Mouse (Mus musculus) spleen, postnatal 10 days (tissue): ENCODE measurements around the gene Trip4.
A peak's percentile ranks its signal among the peaks of the same experiment; 100 is the strongest.

ENCODE experiments used
- DNase-seq, 2 experiments: peaks; one replicate each; pipeline ENCODE4 v3.0.0; 2021 to 2022; ENCODE audit warnings: low spot score in 2 of 2

Trip4 gene

GRCm38 (mm10) chr9:65834628-65835354, 73.8 kb downstream of the Trip4 start:
- DNase-seq = no peak

DNA sequence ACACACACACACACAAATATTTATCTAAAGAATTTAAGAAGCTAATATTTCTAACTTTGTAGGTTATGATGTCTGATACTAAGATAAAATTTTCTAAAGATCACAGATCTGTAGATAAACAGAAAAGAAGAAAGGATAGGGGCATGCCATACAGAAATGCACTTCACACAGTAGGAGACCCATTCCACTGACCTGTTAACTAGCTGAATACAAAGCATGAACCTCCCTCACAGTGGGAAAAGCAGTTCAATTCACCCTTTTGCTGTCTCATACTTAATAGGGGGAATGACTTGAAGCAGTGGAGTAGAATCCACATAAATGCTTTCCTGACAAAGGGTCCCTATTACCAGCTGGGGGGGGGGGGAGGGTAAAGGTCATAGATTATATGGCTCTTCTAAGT, 75.0 kb downstream of the Trip4 start:
- DNase-seq = no peak

DNA sequence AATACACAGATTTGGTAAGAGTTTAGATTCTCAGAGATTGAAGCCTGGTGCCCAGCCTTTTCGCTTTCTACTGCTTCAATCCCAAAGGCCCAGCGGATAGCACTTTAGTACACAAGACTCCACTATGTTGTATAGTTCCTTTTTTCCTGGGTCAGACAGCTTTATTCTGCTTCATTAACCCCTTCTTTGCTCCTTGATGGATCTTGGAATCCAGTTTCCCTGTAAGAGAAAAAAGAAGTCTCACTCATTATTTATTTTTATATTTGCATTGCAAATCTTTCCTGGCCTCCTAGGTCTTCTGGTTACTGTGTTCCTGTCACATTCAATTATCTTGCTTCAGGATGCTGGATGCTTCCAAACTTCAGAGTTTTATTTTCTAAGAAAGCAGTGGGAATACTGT, 75.4 kb downstream of the Trip4 start:
- no peak for DNase-seq

GRCm38 (mm10) chr9:65832041-65832440, 76.6 kb downstream of the Trip4 start:
- no peak for DNase-seq

DNA sequence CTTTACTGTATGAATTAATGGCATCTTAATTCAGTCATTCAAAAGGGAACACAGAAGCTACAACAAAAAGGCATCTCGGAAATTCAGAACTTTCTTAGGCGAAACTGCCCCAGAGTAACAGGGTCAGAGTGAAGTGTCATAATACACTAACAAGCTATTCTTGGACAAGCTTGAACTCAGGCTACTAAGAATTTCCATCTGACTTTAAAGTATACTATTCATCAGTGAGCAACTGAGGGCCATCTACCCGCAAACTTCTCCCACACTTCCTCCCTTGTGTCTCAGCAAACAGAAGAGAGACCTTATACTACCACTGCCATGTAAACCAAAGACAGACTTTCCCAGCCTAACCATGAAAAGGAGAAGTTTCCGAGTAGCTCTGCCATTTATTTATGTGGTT, 77.4 kb downstream of the Trip4 start:
- no peak for DNase-seq

DNA sequence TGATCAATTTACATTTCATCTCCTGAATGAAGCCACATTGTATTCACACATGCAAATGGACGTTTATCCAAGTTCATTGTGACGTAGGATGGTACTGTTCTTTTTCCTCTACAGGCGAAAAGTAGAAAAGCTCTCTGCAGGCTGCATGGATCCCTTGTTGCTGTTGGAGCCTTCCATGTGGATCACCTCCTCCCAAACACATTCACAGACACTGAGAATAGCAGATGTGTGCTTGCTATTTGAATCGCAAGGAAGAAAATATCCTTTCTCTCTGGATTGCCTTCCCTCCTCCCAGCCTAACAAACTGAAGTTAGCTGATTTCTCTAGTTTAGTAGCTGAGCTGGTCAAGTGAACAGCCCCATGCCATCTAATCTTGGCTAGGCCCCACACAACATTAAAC, 78.3 kb downstream of the Trip4 start:
- DNase-seq = no peak

- DNase-seq = peak in 1 of 2 experiments; percentile 64
Observed at GRCm38 (mm10) chr9:65829410-65829809, 79.2 kb downstream of the Trip4 start.

GRCm38 (mm10) chr9:65828511-65828910, 80.1 kb downstream of the Trip4 start:
- DNase-seq = no peak

- no peak for DNase-seq
Observed at GRCm38 (mm10) chr9:65828016-65828403, 80.6 kb downstream of the Trip4 start.

GRCm38 (mm10) chr9:65827344-65828015, 81.1 kb downstream of the Trip4 start, which contains the start of gene Zfp609:
Gene Zfp609 (minus strand): TSS chr9:65827564.
- DNase-seq = peak; percentile 96

GRCm38 (mm10) chr9:65826588-65827343, 81.8 kb downstream of the Trip4 start:
- peak; percentile 50 to 63 for DNase-seq

DNA sequence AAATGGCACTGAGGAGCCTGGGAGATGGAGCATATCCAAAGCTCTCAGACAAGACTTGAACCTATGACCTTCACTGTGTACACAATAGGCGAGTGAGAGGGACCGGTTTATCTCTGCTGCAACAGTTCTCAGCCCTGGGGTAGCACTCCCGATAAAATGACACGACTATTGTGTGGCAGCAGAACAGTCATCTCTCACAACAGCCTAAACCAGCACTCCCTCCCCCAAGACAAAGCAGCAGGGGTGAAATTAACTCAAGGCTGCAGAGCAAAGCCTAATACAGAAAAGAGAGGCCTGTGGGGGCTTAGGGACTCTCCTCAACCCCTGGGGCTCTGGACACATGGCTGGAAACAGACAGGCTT, 82.4 kb downstream of the Trip4 start:
- peak in 1 of 2 experiments; percentile 19 for DNase-seq

- DNase-seq = no peak
Observed at GRCm38 (mm10) chr9:65823716-65824462, 84.7 kb downstream of the Trip4 start.

GRCm38 (mm10) chr9:65822011-65822410, 86.6 kb downstream of the Trip4 start:
- DNase-seq = no peak

DNA sequence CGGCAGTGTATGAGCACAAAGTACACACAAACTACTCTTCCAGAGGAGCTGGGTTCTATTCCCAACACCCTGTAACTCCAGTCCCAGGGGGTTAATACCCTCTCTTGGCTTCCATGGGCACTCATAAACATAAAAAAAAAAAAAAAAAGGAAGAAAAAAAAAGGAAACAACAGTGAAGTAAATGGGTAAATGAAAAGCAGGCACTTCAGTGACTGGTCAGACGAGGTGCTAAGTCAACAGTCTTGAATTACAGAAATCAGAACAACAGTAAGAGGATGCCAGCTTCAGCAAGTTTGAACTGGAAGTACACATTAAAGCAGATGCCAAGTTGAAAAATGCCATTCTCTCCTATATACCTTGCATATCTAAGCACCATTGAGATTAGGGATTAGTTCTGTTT, 88.3 kb downstream of the Trip4 start:
- no peak for DNase-seq

GRCm38 (mm10) chr9:65818402-65818801, 90.2 kb downstream of the Trip4 start:
- no peak for DNase-seq

DNA sequence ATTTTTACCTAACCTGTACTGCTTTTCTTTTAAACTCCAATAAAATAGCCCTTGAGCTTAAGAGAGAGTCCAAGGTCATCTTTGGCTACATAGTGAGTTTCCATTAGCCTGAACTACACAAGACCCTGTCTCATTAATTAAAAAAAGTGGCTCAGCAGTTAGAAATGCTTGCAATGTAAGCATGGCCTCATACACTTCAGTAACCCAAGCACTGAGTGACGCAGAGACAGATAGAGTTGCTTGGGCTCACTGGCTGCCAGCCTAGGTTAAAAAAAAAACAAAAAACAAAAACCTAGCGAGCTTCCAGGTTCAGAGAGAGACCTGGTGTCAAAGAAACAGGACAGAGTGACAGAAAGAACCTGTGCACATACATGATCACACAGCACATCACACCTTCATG, 95.8 kb downstream of the Trip4 start:
- DNase-seq = no peak

DNA sequence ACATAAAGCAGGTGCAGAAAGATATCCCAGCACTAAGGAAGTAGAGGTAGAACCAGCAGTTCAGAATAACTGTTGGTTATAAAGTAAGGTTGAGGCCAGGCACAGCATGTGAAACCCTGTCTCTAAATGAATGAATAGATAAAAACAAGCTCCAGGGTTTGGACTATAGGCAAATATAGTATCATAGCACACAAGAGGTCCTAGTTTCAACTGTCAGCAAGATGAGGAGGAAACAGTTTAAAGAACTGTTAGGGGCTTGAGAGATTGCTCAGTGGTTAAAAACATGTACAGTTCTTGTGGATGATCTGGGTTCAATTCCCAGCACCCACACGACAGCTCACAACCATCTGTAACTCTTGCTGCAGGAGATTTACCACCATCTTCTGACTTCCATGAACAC, 96.8 kb downstream of the Trip4 start:
- no peak for DNase-seq

GRCm38 (mm10) chr9:65807818-65808217, 100.8 kb downstream of the Trip4 start:
- DNase-seq = no peak

DNA sequence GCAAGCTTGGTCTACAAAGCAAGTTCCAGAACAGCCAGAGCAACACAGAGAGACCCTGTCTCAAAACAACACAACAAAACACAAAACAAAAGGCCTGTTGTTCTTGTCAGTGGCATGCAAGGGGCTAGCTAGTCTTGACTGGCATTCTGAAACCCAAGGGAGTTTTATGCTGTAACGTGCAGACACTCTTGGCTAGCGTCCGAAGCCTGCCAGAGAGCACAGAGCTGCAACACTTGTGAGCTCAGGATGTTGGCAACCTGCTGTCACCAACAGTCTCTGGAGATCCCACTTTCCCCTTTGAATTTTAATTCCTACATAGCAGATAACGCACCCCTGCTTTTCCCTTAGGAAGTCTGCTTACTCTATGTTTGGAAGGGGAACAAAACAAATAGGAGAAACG, 101.3 kb downstream of the Trip4 start:
- DNase-seq = no peak

GRCm38 (mm10) chr9:65799770-65800169, 108.8 kb downstream of the Trip4 start:
- DNase-seq = no peak

DNA sequence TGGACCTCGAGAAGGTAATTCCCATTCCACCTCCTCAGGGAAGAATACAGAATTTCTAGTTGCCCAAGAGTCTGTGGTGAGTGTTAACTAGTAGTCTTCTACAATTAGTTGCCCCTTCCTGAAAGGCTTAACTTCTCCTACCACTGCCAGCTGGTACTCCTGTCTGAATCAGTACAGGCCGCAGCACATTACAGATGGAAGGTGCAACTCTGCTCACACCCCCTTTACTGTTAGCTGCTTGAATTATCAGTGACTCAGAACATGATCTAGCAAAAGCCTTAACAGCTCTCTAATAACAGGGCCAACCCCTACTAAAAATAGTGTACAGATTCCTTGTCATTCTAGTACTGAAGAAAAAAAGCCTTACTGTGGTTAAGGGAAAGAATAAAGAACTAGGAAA, 112.9 kb downstream of the Trip4 start:
- no peak for DNase-seq
